Mouse (Mus musculus) heart, postnatal 0 days (tissue): ENCODE measurements around the gene Ext2. TPM values are rescaled to one million over a fixed set of nuclear protein-coding genes. Genes with fewer than 3 reads are reported as not detected.

ENCODE experiments used
- ATAC-seq: fragments of 200-750 bp; cut with Nextera tagmentation; 2 replicates; pipeline ENCODE4 v1.8.0; 2017; ENCODE audit warnings: low read depth, moderate number of reproducible peaks, moderate library complexity; ENCODE audit not compliant: insufficient read depth
- DNase-seq: peaks from one replicate; pipeline ENCODE4 v3.0.0-alpha.2; 2016; ENCODE audit warnings: low spot score
- H3K27ac ChIP-seq: fragments of 300-500 bp; sonication (generic); 2 replicates; pipeline ENCODE4 v1.5.1; 2014; ENCODE audit warnings: low read depth, mild to moderate bottlenecking
- H3K27me3 ChIP-seq: fragments of 300-500 bp; sonication (generic); 2 replicates; pipeline ENCODE4 v1.6.1; 2014; ENCODE audit warnings: low read length, mixed read lengths; ENCODE audit not compliant: control insufficient read depth, insufficient read depth
- H3K36me3 ChIP-seq: fragments of 300-500 bp; sonication (generic); replicated peaks from 2 replicates; pipeline ENCODE4 v1.6.1; 2014; ENCODE audit warnings: low read length, mixed read lengths; ENCODE audit not compliant: control insufficient read depth, insufficient read depth
- H3K4me1 ChIP-seq: fragments of 300-500 bp; sonication (generic); 2 replicates; pipeline ENCODE4 v1.6.1; 2014; ENCODE audit warnings: antibody characterized with exemption; ENCODE audit not compliant: control insufficient read depth, insufficient read depth
- H3K4me2 ChIP-seq: fragments of 300-500 bp; sonication (generic); 2 replicates; pipeline ENCODE4 v1.6.1; 2014; ENCODE audit warnings: low read depth, mild to moderate bottlenecking, low read length, moderate library complexity
- H3K4me3 ChIP-seq: fragments of 300-500 bp; sonication (generic); 2 replicates; pipeline ENCODE4 v1.5.1; 2014; ENCODE audit warnings: low read depth, low read length
- H3K9ac ChIP-seq: fragments of 300-500 bp; sonication (generic); replicated peaks from 2 replicates; pipeline ENCODE4 v1.6.1; 2014; ENCODE audit warnings: low read depth, low read length, mixed read lengths
- H3K9me3 ChIP-seq: fragments of 300-500 bp; sonication (generic); replicated peaks from 2 replicates; pipeline ENCODE4 v1.6.1; 2016; ENCODE audit warnings: low read length; ENCODE audit not compliant: control insufficient read depth
- CTCF ChIP-seq: IDR thresholded peaks from 2 replicates; pipeline ENCODE4 v1.5.1; 2016; ENCODE audit warnings: antibody characterized with exemption, control low read depth, low read depth
- EP300 ChIP-seq: IDR thresholded peaks from 2 replicates; pipeline ENCODE4 v1.6.1; 2016; ENCODE audit warnings: antibody characterized with exemption, low read depth
- WGBS: fragments of 180-500 bp; shearing (Covaris S2); extraction: QIAGEN DNeasy Blood & Tissue Kit; methylation state at CpG from one replicate; pipeline ENCODE4 v1.1.7; 2014; 5-methylcytosine and 5-hydroxymethylcytosine counted together
- polyA plus RNA-seq: library from polyadenylated mRNA; unstranded; fragments of >200 nt; fragmentation: Nextera tagmentation; extraction: Ambion mirVana; gene quantifications from 2 replicates; pipeline ENCODE4 v1.2.1, GENCODE M21; 2015
- total RNA-seq: library from RNA; depleted of rRNA; stranded (reverse); fragments of >200 nt; gene quantifications from 2 replicates; pipeline ENCODE4 v1.2.3, GENCODE M21; 2014; ENCODE audit warnings: low replicate concordance

The Ext2 gene
- total and polyA plus RNA-seq, 2 experiments from 2014 or later: 32.8 to 40.3 TPM

DNA sequence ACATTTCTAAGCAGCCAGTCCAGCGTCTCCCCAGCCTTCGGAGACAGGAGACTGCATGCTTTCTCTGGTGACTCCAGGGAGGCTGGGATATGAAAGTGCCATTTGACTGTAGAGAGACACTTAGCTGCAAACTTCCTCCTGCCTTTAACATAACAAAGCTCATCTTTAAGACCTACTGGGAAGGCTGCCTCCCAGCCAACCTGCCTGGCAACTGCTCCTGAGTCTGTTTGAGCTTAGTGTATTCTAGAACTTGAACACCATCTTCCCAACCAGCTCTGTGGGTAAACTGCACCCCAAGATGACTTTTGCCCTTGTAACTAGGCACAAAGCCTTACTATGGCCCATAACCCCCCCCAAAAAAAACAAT is 37.0 kb downstream of the Ext2 start:
- no peaks in the 10 kb centered on the region for H3K9me3 ChIP-seq
- no peak overlapping the region for H3K4me3 ChIP-seq
- 83% methylated on average over 2 of the region's 2 CpGs for WGBS
- no peaks in the 10 kb centered on the region for H3K4me1 ChIP-seq
- no peak overlapping the region for H3K9ac ChIP-seq
- TF ChIP-seq EP300 (no peak), CTCF (no peak)
- H3K27ac ChIP-seq: no peak overlapping the region
- no peak overlapping the region for H3K4me2 ChIP-seq
- no peaks in the 10 kb centered on the region for H3K27me3 ChIP-seq
- ATAC-seq: no peak
- peaks cover 29% of the 10 kb centered on the region for H3K36me3 ChIP-seq
- no peak for DNase-seq

DNA sequence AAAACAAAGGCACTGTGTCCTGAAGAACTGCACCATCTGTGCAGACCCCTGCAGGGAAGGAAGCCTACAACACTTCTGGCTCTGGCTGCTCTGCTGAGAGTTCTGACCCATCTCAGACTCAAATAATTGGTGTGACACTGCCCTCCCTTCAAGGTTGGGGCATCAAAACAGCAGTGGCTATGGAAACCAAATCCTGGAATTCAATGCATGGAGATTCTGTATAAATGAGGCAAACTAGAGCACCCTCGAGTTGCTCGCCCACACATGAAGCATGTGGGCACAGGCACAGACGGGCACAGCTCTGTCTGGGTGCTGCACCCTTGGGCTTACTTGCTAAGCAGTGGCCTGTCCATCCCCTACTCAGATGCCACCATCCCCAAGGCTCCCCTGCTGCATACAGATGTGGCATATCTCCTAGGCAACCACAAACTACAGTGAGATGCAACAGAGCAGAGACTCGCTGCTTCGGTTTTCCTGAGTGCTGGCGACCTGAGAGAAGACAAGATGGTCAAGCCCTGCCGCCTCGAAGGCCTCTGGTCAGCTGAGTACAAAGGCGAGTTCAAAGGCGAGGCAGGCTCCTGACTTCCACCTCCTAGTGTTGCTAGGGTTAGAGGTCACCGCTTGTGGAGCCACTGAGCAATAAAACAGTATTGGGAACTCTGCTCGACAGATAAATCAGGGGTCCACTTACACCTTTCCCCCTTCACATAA is 37.5 kb downstream of the Ext2 start:
- TF ChIP-seq EP300: no peak
- TF ChIP-seq CTCF: no peak
- Histone ChIP-seq H3K9me3 (no peaks in the 10 kb centered on the region), H3K4me2 (no peak overlapping the region), H3K9ac (no peak overlapping the region), H3K4me3 (no peak overlapping the region), H3K27me3 (no peaks in the 10 kb centered on the region), H3K27ac (no peak overlapping the region), H3K4me1 (no peaks in the 10 kb centered on the region), H3K36me3 (peaks cover 23% of the 10 kb centered on the region)
- WGBS: 75% methylated on average over 12 of the region's 12 CpGs
- DNase-seq: no peak
- no peak for ATAC-seq

DNA sequence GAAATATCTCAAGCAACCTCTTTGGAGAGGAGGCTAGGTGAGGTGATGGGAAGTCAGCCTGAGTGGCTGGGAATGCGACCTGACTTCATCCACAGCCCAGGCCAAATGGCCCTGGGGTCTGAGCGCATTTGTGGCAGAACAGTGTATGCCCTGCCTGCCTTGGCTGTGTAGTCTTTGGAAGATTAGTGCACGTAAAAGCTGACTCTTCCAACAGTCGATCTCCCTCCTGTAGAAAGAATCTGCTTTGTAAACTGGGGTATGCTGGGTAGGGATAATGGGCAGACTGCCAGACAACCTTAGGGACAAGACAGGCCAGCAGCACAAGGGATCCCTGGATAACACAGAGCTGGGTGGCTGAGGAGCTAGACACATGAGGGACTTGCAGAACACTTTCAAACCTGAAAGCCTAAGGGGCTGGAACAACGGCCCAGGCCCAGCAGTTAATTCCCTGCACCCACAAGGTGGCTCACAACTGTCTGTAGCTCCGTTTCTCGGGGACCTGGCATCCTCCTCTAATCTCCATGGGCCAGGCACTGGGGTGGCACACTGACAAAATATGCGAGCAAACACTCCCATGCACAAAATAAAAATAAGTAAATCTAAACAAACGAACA is 38.3 kb downstream of the Ext2 start:
- DNase-seq (no peak), ATAC-seq (no peak)
- Histone ChIP-seq H3K9ac (no peak overlapping the region), H3K4me2 (no peak overlapping the region), H3K27me3 (no peaks in the 10 kb centered on the region), H3K4me1 (no peaks in the 10 kb centered on the region), H3K36me3 (peaks cover 22% of the 10 kb centered on the region), H3K9me3 (no peaks in the 10 kb centered on the region), H3K27ac (no peak overlapping the region), H3K4me3 (no peak overlapping the region)
- WGBS: 70% methylated on average over 9 of the region's 9 CpGs
- no peak for TF ChIP-seq EP300
- no peak for TF ChIP-seq CTCF

DNA sequence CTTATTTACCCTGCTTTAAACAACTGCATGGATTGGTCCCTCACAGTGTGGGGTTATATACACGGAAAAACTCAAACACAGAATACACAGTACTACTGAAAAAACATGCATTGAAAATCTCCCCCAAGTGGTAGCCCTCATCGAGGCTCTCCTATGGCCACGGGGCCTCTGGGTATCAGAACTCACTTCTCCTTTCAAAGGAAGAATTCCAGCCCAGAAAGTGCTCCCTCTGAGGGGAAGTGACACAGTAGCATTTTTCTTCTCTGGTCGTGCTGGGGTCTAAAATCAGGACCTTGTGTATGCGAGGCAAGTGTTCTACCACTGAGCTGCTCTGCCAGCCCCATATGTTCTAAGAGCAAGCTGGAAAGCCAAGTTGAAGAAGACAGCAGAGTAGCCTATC is 39.7 kb downstream of the Ext2 start:
- no peak for TF ChIP-seq CTCF
- no peak for TF ChIP-seq EP300
- Histone ChIP-seq H3K4me2 (no peak overlapping the region), H3K9me3 (no peaks in the 10 kb centered on the region), H3K4me3 (no peak overlapping the region), H3K9ac (no peak overlapping the region), H3K4me1 (no peaks in the 10 kb centered on the region), H3K27ac (no peak overlapping the region), H3K36me3 (peaks cover 20% of the 10 kb centered on the region), H3K27me3 (no peaks in the 10 kb centered on the region)
- WGBS: 65% methylated on average over 5 of the region's 5 CpGs
- ATAC-seq: no peak
- no peak for DNase-seq

DNA sequence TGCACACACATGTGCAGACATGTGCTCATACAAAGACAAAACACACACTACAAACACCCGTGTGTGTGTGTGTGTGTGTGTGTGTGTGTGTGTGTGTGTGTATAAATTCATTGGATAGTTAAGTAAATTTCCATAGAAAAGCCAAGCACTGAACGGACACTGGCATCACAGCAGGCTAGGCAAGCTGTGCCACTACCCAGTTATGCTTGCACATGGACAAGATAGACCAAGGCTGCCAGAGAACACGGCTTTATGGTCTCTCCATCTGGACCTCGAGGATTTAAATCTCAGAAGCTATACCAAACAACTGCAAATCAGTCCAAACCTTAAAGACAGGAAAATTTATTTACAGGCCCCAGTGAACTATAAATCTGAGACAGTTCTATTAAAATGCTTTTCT is 40.2 kb downstream of the Ext2 start:
- no peak for TF ChIP-seq EP300
- TF ChIP-seq CTCF: no peak
- Histone ChIP-seq H3K27ac (no peak overlapping the region), H3K9me3 (no peaks in the 10 kb centered on the region), H3K4me3 (no peak overlapping the region), H3K4me2 (no peak overlapping the region), H3K9ac (no peak overlapping the region), H3K4me1 (no peaks in the 10 kb centered on the region), H3K36me3 (peaks cover 18% of the 10 kb centered on the region), H3K27me3 (no peaks in the 10 kb centered on the region)
- 84% methylated on average over 4 of the region's 4 CpGs for WGBS
- no peak for DNase-seq
- ATAC-seq: no peak

DNA sequence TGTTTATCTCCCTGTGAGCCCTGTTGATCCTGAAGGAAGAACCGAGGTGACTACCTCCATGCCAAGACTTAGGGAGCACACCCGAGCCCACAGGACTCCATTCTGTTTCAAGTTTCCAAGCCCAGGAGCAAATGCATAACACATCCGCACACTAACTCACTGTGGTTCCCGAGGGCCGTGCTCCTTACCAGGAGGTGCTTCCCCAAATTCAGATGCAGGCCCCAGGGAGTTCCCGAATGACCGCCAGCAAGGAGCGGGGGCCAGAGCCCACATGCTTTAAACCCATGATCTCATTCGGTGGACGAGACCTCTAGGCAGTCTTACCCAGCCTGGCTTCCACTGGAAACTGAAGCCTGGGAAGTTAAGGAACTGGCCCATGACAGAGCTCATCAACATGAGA is 41.8 kb downstream of the Ext2 start:
- TF ChIP-seq CTCF (no peak), EP300 (no peak)
- no peaks in the 10 kb centered on the region for H3K4me1 ChIP-seq
- H3K4me3 ChIP-seq: no peak overlapping the region
- no peak overlapping the region for H3K9ac ChIP-seq
- H3K4me2 ChIP-seq: no peak overlapping the region
- DNase-seq: no peak
- H3K27ac ChIP-seq: no peak overlapping the region
- H3K9me3 ChIP-seq: no peaks in the 10 kb centered on the region
- no peaks in the 10 kb centered on the region for H3K27me3 ChIP-seq
- peaks cover 18% of the 10 kb centered on the region for H3K36me3 ChIP-seq
- WGBS: 80% methylated on average over 10 of the region's 10 CpGs
- no peak for ATAC-seq
